Mouse (Mus musculus) limb, embryonic 15.5 days (tissue): Measurements from ENCODE around the gene Nxn. TPM values are rescaled to one million over a fixed set of nuclear protein-coding genes. Genes with fewer than 3 reads are reported as not detected.

Experiments
- ATAC-seq: fragments of 200-750 bp; cut with Nextera tagmentation; 2 replicates; pipeline ENCODE4 v1.8.0; 2017; ENCODE audit warnings: low read depth, moderate TSS enrichment; ENCODE audit not compliant: insufficient number of reproducible peaks, low FRiP score, low TSS enrichment
- H3K27ac ChIP-seq: fragments of 300-500 bp; sonication (generic); 2 replicates; pipeline ENCODE4 v1.5.1; 2015; ENCODE audit warnings: moderate library complexity, mild to moderate bottlenecking, inconsistent platforms
- H3K27me3 ChIP-seq: fragments of 300-500 bp; sonication (generic); 2 replicates; pipeline ENCODE4 v1.6.1; 2015; ENCODE audit warnings: inconsistent platforms
- H3K36me3 ChIP-seq: fragments of 300-500 bp; sonication (generic); 2 replicates; pipeline ENCODE4 v1.6.1; 2015; ENCODE audit warnings: inconsistent platforms
- H3K4me1 ChIP-seq: fragments of 300-500 bp; sonication (generic); 2 replicates; pipeline ENCODE4 v1.6.1; 2015; ENCODE audit warnings: inconsistent platforms
- H3K4me2 ChIP-seq: fragments of 300-500 bp; sonication (generic); 2 replicates; pipeline ENCODE4 v1.6.1; 2015; ENCODE audit warnings: mild to moderate bottlenecking, inconsistent platforms
- H3K4me3 ChIP-seq: fragments of 300-500 bp; sonication (generic); 2 replicates; pipeline ENCODE4 v1.5.1; 2015; ENCODE audit warnings: mild to moderate bottlenecking, inconsistent platforms
- H3K9ac ChIP-seq: fragments of 300-500 bp; sonication (generic); 2 replicates; pipeline ENCODE4 v1.6.1; 2015; ENCODE audit warnings: inconsistent platforms
- H3K9me3 ChIP-seq: fragments of 300-500 bp; sonication (generic); 2 replicates; pipeline ENCODE4 v1.6.1; 2016; ENCODE audit warnings: inconsistent platforms
- WGBS: fragments of 180-500 bp; shearing (Covaris S2); methylation state at CpG from one replicate; pipeline ENCODE4 v1.1.7; 2015; 5-methylcytosine and 5-hydroxymethylcytosine counted together
- polyA plus RNA-seq: library from polyadenylated mRNA; unstranded; fragments of >200 nt; fragmentation: Nextera tagmentation; extraction: Ambion mirVana; gene quantifications from 2 replicates; pipeline ENCODE4 v1.2.1, GENCODE M21; 2015

Gene Nxn
- polyA plus RNA-seq, 1 experiment from 2014 or later: 60.8 TPM

- Histone ChIP-seq H3K36me3 (no peaks in the 10 kb centered on the region), H3K27ac (peak overlapping the region; percentile 92), H3K9ac (no peak overlapping the region), H3K9me3 (no peaks in the 10 kb centered on the region), H3K4me2 (peak overlapping the region; percentile 82), H3K27me3 (no peaks in the 10 kb centered on the region), H3K4me1 (peaks cover 35% of the 10 kb centered on the region), H3K4me3 (peak overlapping the region; percentile 91)
- 6% methylated on average over 11 of the region's 11 CpGs for WGBS
- ATAC-seq: peak; percentile 8; the same call in 1 of the 2 replicates
These were observed 819 bp upstream of the Nxn start for GRCm38 (mm10) chr11:76399587-76400330.

- Histone ChIP-seq H3K36me3 (no peaks in the 10 kb centered on the region), H3K4me2 (peak overlapping the region; percentile 82), H3K27me3 (no peaks in the 10 kb centered on the region), H3K27ac (peak overlapping the region; percentile 92), H3K9me3 (no peaks in the 10 kb centered on the region), H3K4me3 (peak overlapping the region; percentile 91), H3K9ac (peak overlapping the region; percentile 76), H3K4me1 (peaks cover 37% of the 10 kb centered on the region)
- under 1% methylated on average over 30 of the region's 33 CpGs for WGBS
- peak; percentile 26; the same call in 1 of the 2 replicates for ATAC-seq
These were observed 585 bp downstream of the Nxn start for GRCm38 (mm10) chr11:76398312-76398797.

GRCm38 (mm10) chr11:76397650-76398311 is 1.2 kb downstream of the Nxn start:
- 0 out of 2 replicates have a peak, but pooled peaks cover 2% of the 10 kb centered on the region for H3K36me3 ChIP-seq
- under 1% methylated on average over 26 of the region's 26 CpGs for WGBS
- H3K9me3 ChIP-seq: no peaks in the 10 kb centered on the region
- peak overlapping the region; percentile 76 for H3K9ac ChIP-seq
- no peaks in the 10 kb centered on the region for H3K27me3 ChIP-seq
- H3K27ac ChIP-seq: peak overlapping the region; percentile 92
- H3K4me3 ChIP-seq: peak overlapping the region; percentile 91
- peaks cover 43% of the 10 kb centered on the region for H3K4me1 ChIP-seq
- no peak; the same call in 1 of the 2 replicates for ATAC-seq
- H3K4me2 ChIP-seq: peak overlapping the region; percentile 82

- ATAC-seq: no peak
- H3K4me2 ChIP-seq: no peak overlapping the region
- H3K27ac ChIP-seq: no peak overlapping the region
- no peaks in the 10 kb centered on the region for H3K9me3 ChIP-seq
- WGBS: 86% methylated on average over 11 of the region's 11 CpGs
- H3K36me3 ChIP-seq: peaks cover 25% of the 10 kb centered on the region; the same call in 1 of the 2 replicates
- H3K4me3 ChIP-seq: no peak overlapping the region
- no peak overlapping the region for H3K9ac ChIP-seq
- peaks cover 38% of the 10 kb centered on the region for H3K4me1 ChIP-seq
- H3K27me3 ChIP-seq: no peaks in the 10 kb centered on the region
These were observed 5.9 kb downstream of the Nxn start for GRCm38 (mm10) chr11:76392996-76393395.

- H3K4me2 ChIP-seq: no peak overlapping the region
- H3K36me3 ChIP-seq: peaks cover 25% of the 10 kb centered on the region; the same call in 1 of the 2 replicates
- H3K9me3 ChIP-seq: no peaks in the 10 kb centered on the region
- no peak overlapping the region for H3K27ac ChIP-seq
- no peak overlapping the region for H3K9ac ChIP-seq
- ATAC-seq: no peak
- WGBS: 77% methylated on average over 7 of the region's 7 CpGs
- H3K4me1 ChIP-seq: peaks cover 41% of the 10 kb centered on the region
- no peaks in the 10 kb centered on the region for H3K27me3 ChIP-seq
- H3K4me3 ChIP-seq: no peak overlapping the region
These were observed 6.4 kb downstream of the Nxn start for GRCm38 (mm10) chr11:76392532-76392931.

GRCm38 (mm10) chr11:76388711-76389110 is 10.2 kb downstream of the Nxn start:
- 46% methylated on average over 7 of the region's 7 CpGs for whole genome bisulfite sequencing
- Histone ChIP-seq H3K27me3 (no peaks in the 10 kb centered on the region), H3K27ac (no peak overlapping the region), H3K4me3 (no peak overlapping the region), H3K9me3 (no peaks in the 10 kb centered on the region), H3K4me1 (peaks cover 43% of the 10 kb centered on the region), H3K9ac (no peak overlapping the region), H3K36me3 (peaks cover 25% of the 10 kb centered on the region; the same call in 1 of the 2 replicates), H3K4me2 (no peak overlapping the region)
- ATAC-seq: no peak

- Histone ChIP-seq H3K27me3 (no peaks in the 10 kb centered on the region), H3K4me3 (no peak overlapping the region), H3K27ac (no peak overlapping the region), H3K36me3 (peaks cover 17% of the 10 kb centered on the region; the same call in 1 of the 2 replicates), H3K9ac (no peak overlapping the region), H3K4me2 (no peak overlapping the region), H3K9me3 (no peaks in the 10 kb centered on the region), H3K4me1 (peaks cover 44% of the 10 kb centered on the region)
- WGBS: 80% methylated on average over 1 of the region's 1 CpGs
- ATAC-seq: no peak
These were observed 11.8 kb downstream of the Nxn start for GRCm38 (mm10) chr11:76387097-76387496.

GRCm38 (mm10) chr11:76385746-76386145 is 13.2 kb downstream of the Nxn start:
- ATAC-seq: no peak
- Histone ChIP-seq H3K9ac (no peak overlapping the region), H3K27me3 (no peaks in the 10 kb centered on the region), H3K4me1 (peaks cover 54% of the 10 kb centered on the region), H3K36me3 (peaks cover 3% of the 10 kb centered on the region; the same call in 1 of the 2 replicates), H3K27ac (no peak overlapping the region), H3K4me2 (no peak overlapping the region), H3K4me3 (no peak overlapping the region), H3K9me3 (no peaks in the 10 kb centered on the region)
- 64% methylated on average over 3 of the region's 3 CpGs for WGBS

GRCm38 (mm10) chr11:76385017-76385416 is 13.9 kb downstream of the Nxn start:
- Histone ChIP-seq H3K9me3 (no peaks in the 10 kb centered on the region), H3K27ac (peak overlapping the region; percentile 69; the same call in 1 of the 2 replicates), H3K4me1 (peaks cover 57% of the 10 kb centered on the region), H3K9ac (no peak overlapping the region), H3K4me3 (no peak overlapping the region), H3K27me3 (no peaks in the 10 kb centered on the region), H3K36me3 (no peaks in the 10 kb centered on the region), H3K4me2 (no peak overlapping the region)
- WGBS: 52% methylated on average over 4 of the region's 4 CpGs
- ATAC-seq: no peak

GRCm38 (mm10) chr11:76384307-76384706 is 14.6 kb downstream of the Nxn start:
- no peaks in the 10 kb centered on the region for H3K36me3 ChIP-seq
- 48% methylated on average over 5 of the region's 5 CpGs for WGBS
- H3K27me3 ChIP-seq: no peaks in the 10 kb centered on the region
- peak overlapping the region; percentile 69 for H3K27ac ChIP-seq
- no peak overlapping the region for H3K9ac ChIP-seq
- H3K4me3 ChIP-seq: no peak overlapping the region
- H3K9me3 ChIP-seq: no peaks in the 10 kb centered on the region
- no peak for ATAC-seq
- H3K4me2 ChIP-seq: no peak overlapping the region
- peaks cover 60% of the 10 kb centered on the region for H3K4me1 ChIP-seq

GRCm38 (mm10) chr11:76382711-76383324 is 16.1 kb downstream of the Nxn start:
- H3K27ac ChIP-seq: peak overlapping the region; percentile 17; the same call in 1 of the 2 replicates
- ATAC-seq: no peak
- H3K4me3 ChIP-seq: no peak overlapping the region
- H3K27me3 ChIP-seq: no peaks in the 10 kb centered on the region
- H3K4me2 ChIP-seq: no peak overlapping the region
- H3K4me1 ChIP-seq: peaks cover 49% of the 10 kb centered on the region
- WGBS: 47% methylated on average over 13 of the region's 13 CpGs
- H3K9ac ChIP-seq: no peak overlapping the region
- H3K9me3 ChIP-seq: no peaks in the 10 kb centered on the region
- no peaks in the 10 kb centered on the region for H3K36me3 ChIP-seq
